Mouse (Mus musculus) ES-Bruce4 (cell line): ENCODE data around the gene Thsd7b.

Experiments
- CTCF ChIP-seq: IDR thresholded peaks from one replicate; pipeline ENCODE4 v1.8.1; 2011; ENCODE audit warnings: low read depth, low read length
- EP300 ChIP-seq: IDR thresholded peaks from 2 replicates; pipeline ENCODE4 v1.6.1; 2011; ENCODE audit warnings: low read depth, low read length; ENCODE audit not compliant: insufficient read depth
- POLR2A ChIP-seq: IDR thresholded peaks from one replicate; pipeline ENCODE4 v1.8.1; 2011; ENCODE audit warnings: low read length; ENCODE audit not compliant: insufficient read depth

DNA sequence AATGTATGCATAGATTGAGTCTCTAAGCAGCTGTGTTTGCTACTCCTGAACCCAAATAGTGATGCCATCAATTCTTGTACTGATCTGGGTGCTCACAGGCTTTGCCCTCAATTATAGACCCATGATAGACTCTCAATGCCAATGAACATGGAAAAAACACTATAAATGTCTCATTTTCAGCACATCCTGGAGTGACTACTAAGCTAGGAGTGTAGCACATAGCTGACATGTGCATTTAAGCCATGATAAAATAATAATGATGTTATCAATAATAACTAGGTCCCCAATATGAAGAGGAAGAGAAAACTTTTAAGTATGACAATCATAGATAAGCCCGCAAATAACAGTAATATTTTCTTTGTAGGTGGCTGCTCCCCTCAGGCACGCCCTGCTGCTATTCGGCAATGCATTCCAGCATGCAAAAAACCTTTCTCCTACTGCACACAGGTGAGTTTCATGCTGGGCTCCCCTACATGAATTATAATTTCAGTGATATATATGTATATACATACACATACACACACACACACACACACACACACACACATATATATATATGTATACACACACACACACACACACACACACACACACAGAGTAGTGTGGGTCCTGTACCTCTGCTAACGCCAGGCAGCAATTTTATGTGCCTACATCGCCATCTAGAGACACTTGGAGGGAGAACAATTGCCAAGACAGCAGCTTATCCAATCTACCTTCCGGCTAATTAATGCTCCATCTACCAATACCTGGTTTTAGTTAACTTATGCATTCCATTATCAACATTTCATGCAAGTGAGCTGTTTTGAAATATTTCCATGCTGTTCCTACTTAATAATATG is 919.3 kb downstream of the Thsd7b start:
- TF ChIP-seq CTCF = peak; percentile 7
- TF ChIP-seq POLR2A = no peak
- no peak for TF ChIP-seq EP300
